Mouse (Mus musculus) CD4-positive, CD25-positive, alpha-beta regulatory T cell, adult 2 months (primary cell): ENCODE data around the gene Dcst2.

Experiments used
- DNase-seq: peaks from one replicate; pipeline ENCODE4 v3.0.0-alpha.2; 2012; ENCODE audit warnings: low read depth, low spot score

The Dcst2 gene

GRCm38 (mm10) chr3:89387632-89388031 is 25.9 kb downstream of the Dcst2 start:
- DNase-seq, result peak; percentile 38

GRCm38 (mm10) chr3:89388134-89388881 is 26.5 kb downstream of the Dcst2 start:
- DNase-seq, result peak; percentile 38

GRCm38 (mm10) chr3:89388901-89389740 is 27.3 kb downstream of the Dcst2 start:
- DNase-seq, result peak; percentile 83

GRCm38 (mm10) chr3:89390111-89390515 is 28.3 kb downstream of the Dcst2 start:
- peak; percentile 55 for DNase-seq

- peak; percentile 64 for DNase-seq
Measured at GRCm38 (mm10) chr3:89390699-89391662, 29.2 kb downstream of the Dcst2 start.

- DNase-seq, result peak; percentile 48
Measured at GRCm38 (mm10) chr3:89391663-89392511, 30.1 kb downstream of the Dcst2 start.

GRCm38 (mm10) chr3:89392871-89393311 is 31.1 kb downstream of the Dcst2 start:
- peak; percentile 55 for DNase-seq

GRCm38 (mm10) chr3:89393605-89394004 is 31.8 kb downstream of the Dcst2 start:
- peak; percentile 95 for DNase-seq

GRCm38 (mm10) chr3:89394006-89394893 is 32.5 kb downstream of the Dcst2 start, which contains the start of gene Zbtb7b:
Gene Zbtb7b (minus strand): TSS chr3:89394776.
- peak; percentile 75 for DNase-seq

- peak; percentile 48 for DNase-seq
Measured at GRCm38 (mm10) chr3:89394894-89395256, 33.1 kb downstream of the Dcst2 start.

GRCm38 (mm10) chr3:89395419-89395805 is 33.6 kb downstream of the Dcst2 start:
- DNase-seq, result peak; percentile 27

GRCm38 (mm10) chr3:89395806-89396653 is 34.3 kb downstream of the Dcst2 start:
- peak; percentile 79 for DNase-seq

GRCm38 (mm10) chr3:89396654-89397005 is 34.9 kb downstream of the Dcst2 start:
- no peak for DNase-seq

GRCm38 (mm10) chr3:89401329-89401728 is 39.6 kb downstream of the Dcst2 start:
- DNase-seq, result no peak

GRCm38 (mm10) chr3:89402693-89403092 is 40.9 kb downstream of the Dcst2 start, which contains the start of gene Lenep:
Gene Lenep (minus strand): TSS chr3:89402793.
- DNase-seq, result no peak

GRCm38 (mm10) chr3:89406887-89407286 is 45.1 kb downstream of the Dcst2 start:
- DNase-seq, result no peak

GRCm38 (mm10) chr3:89408448-89408847 is 46.7 kb downstream of the Dcst2 start:
- DNase-seq, result no peak

- no peak for DNase-seq
Measured at GRCm38 (mm10) chr3:89409701-89410100, 47.9 kb downstream of the Dcst2 start.

GRCm38 (mm10) chr3:89410864-89411263 is 49.1 kb downstream of the Dcst2 start:
- DNase-seq, result no peak
